Mouse (Mus musculus) midbrain, embryonic 14.5 days (tissue): ENCODE data around the gene Tmem9. TPM values are rescaled to one million over a fixed set of nuclear protein-coding genes. Genes with fewer than 3 reads are reported as not detected.

Experiments
- polyA plus RNA-seq: library from polyadenylated mRNA; unstranded; fragments of >200 nt; fragmentation: Nextera tagmentation; extraction: Ambion mirVana; gene quantifications from 2 replicates; pipeline ENCODE4 v1.2.1, GENCODE M21; 2014

Gene Tmem9
- polyA plus RNA-seq, 1 experiment from 2014 or later = 90.4 TPM

Other genes with a start within 250 kb of the Tmem9 start
- gene Phlda3, start 242.0 kb upstream of the Tmem9 start, polyA plus RNA-seq = 20.7 and 25.1 TPM in 2 replicates
- gene Tnni1, start 228.7 kb upstream of the Tmem9 start, polyA plus RNA-seq = 0.43 TPM in 1 of 2 replicates, not detected in the other
- gene Lad1, start 189.6 kb upstream of the Tmem9 start, polyA plus RNA-seq = 0.58 and 1.0 TPM in 2 replicates
- gene Tnnt2, start 171.8 kb upstream of the Tmem9 start, polyA plus RNA-seq = 0.34 TPM in 1 of 2 replicates, not detected in the other
- 0.04 TPM in 1 of 2 replicates, not detected in the other for gene Pkp1, start 88.9 kb upstream of the Tmem9 start, polyA plus RNA-seq
- gene Igfn1, start 1.8 kb upstream of the Tmem9 start, polyA plus RNA-seq = not detected in 2 replicates
- gene Ascl5, start 42.7 kb downstream of the Tmem9 start, polyA plus RNA-seq = not detected in 2 replicates
- not detected in 2 replicates for gene Cacna1s, start 44.6 kb downstream of the Tmem9 start, polyA plus RNA-seq
- 56.4 and 65.9 TPM in 2 replicates for gene Kif21b, start 123.2 kb downstream of the Tmem9 start, polyA plus RNA-seq
- 0.34 and 0.59 TPM in 2 replicates for gene Mroh3, start 204.7 kb downstream of the Tmem9 start, polyA plus RNA-seq
- gene Inava, start 226.1 kb downstream of the Tmem9 start, polyA plus RNA-seq = 1.6 and 2.6 TPM in 2 replicates